Mouse (Mus musculus) testis, postnatal 14 days (tissue): Measurements from ENCODE around the gene H6pd.

ENCODE experiments used
- DNase-seq: peaks from one replicate; pipeline ENCODE4 v3.0.0; 2021; ENCODE audit warnings: low spot score

Gene H6pd

DNA sequence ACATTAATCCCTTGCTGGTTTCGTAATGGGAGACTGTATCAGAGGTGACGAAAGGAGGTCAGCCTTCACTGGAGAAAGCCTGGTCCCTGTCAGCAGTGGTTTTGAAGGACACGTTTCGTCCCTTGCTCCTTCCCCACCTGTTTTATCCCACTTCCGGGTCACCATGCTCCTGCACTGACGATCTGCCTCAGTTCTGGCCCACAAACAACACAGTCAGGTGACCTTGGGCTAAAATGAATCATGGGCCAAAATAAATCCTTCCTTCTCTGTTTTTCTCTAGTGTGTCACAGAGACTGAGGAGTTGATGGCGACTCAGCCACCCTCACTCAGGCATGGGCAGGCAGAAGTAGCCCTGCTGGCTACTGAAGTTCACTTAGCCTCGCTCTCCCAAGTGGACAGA is 33.5 kb downstream of the H6pd start:
- DNase-seq = no peak

DNA sequence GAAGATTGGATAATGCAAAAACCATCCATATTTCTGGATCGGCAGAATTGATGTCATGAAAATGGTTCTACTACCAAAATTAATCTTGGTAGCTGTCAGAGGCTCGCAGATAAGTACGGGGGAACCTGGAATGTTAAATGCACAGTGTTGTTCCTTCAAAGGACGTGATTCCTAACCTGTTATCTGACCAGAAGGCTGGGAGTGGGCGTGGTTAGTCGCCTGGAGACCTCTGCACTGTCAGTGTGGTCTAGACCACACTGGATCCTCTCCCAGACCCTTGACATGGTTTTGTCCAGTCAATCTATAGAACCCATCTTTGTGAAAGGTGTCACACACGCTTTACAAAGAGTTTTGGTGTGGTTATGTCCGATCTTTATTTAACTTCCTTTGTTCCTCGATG is 37.4 kb downstream of the H6pd start:
- no peak for DNase-seq

DNA sequence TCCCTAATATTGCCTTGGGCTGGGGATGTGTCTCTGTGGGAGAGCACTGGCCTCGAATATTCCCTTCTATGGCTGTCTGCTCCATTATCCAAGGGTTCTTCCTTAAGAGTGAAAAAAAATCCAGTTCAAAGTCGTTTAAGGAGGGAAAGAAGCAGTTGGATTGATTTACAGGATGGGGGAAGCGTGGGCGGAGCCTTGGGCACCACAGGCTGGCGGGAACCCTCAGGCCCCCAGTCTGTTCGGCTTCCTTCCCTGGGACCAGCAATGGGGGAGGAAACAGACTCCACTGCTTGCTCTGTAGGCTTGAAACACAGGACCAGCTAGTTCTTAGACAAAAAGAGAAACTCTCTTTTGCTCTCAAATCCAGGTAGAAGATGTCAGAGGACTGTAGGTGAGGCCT is 40.3 kb downstream of the H6pd start:
- no peak for DNase-seq

DNA sequence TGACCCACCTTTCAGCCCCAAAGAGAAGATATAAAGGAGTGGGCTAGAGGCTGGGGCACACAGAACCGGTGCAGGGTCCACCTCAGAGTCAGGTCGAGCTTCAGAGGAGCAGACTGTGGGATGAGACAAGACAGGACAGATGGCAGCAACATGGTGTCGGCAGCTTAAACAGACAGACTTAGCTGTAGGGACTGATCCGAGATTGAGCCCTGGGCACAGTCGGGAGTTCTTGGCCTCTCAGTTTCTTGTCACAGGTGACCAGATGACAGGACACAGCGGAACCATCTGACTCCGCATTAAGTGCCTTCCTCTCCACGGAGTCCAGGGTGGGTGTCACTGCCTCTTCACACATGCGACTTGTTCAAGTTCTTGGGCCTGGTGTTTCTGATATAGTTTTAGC is 41.9 kb downstream of the H6pd start:
- DNase-seq = no peak

GRCm38 (mm10) chr4:149966252-149966651 is 42.6 kb downstream of the H6pd start:
- DNase-seq = no peak

- no peak for DNase-seq
Measured at GRCm38 (mm10) chr4:149965672-149966071, 43.2 kb downstream of the H6pd start.

- DNase-seq = no peak
Measured at GRCm38 (mm10) chr4:149965242-149965641, 43.6 kb downstream of the H6pd start.

- no peak for DNase-seq
Measured at GRCm38 (mm10) chr4:149964770-149965169, 44.1 kb downstream of the H6pd start.

GRCm38 (mm10) chr4:149964285-149964684 is 44.5 kb downstream of the H6pd start:
- DNase-seq = no peak

DNA sequence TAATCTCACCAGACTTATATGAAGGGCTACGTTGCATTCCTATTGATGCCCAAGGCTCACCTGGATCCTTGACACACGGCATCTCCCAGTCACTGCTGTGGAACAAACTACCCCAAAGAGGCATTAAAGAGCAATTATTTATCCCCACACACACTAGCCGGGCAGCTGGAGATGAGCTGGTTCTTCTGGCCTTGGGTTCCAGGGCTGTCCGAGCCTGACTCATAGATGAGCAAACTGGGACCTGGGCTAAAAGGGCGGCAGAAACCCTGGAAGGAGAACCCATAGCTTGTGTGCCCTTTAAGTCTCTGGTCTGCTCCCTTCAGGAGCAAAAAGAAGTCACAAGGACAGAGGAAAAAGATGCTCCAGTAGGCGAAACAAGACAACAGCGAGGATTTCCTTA is 48.4 kb downstream of the H6pd start:
- no peak for DNase-seq

DNA sequence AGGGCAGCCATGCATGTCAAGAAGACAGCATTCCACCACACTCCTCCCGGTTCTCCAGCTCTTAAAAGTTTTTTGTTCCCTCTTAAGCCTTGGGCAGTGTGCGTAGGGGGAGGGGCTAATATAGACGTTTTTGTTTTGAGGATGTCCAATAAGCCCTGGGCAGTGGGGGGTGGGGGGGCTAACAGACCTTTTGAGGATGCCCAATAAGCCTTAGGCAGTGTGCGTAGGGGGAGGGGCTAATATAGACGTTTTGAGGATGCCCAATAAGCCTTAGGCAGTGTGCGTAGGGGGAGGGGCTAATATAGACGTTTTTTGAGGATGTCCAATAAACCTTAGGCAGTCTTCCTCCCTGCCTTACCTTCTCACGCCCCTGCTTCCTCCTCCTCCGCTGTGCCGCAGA is 49.0 kb downstream of the H6pd start:
- no peak for DNase-seq

GRCm38 (mm10) chr4:149958566-149958965 is 50.3 kb downstream of the H6pd start:
- peak; percentile 71 for DNase-seq

GRCm38 (mm10) chr4:149956048-149956447 is 52.8 kb downstream of the H6pd start:
- DNase-seq = no peak

DNA sequence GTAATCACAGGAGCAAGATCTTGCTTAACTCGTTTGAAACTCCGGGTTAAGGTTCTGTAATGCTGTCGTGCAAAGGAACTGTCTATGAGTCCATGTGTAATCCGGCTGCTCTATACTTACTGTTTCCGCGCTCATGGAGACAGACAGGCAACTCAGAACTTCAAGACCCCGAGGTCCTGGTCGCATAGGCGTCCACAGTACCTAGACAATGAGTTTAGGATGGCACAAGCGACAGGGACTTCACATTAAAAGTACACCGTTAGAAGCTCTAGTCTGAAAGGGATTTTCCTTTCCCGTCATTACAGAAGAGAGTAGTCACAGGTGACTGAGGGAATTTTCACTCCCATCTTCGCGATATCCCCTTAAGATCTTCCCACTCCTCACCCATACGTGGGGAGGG is 53.2 kb downstream of the H6pd start:
- no peak for DNase-seq

DNA sequence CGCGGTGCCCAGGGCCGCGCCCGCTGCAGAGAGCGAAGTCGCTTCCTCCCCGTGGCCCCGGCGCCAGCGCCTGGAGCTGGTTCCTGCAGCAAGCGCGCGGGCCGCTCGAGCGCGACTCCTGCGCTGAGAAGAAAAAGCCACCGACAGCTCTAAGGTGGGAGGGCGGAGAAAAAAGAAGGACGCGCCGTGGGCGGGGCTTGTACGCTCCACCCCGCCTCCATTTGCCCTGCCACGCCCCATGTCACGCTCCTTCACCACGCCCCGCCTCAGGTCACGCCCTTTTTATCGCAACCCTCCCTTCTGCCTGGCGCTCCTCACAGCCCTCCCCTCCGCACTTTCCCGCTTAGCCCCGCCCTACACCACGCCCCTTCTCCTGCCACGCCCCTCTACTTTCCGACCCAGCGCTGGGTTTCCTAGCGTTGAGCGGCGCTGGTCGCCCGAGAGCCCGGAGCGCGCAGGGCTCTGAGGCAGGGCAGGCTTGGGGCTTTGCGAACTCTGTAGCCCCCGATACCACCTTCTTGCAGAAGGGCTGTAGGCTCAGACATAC is 53.9 kb downstream of the H6pd start, which contains the start of gene Spsb1:
Gene Spsb1 (minus strand): TSS at position 151 of the 547 bp plus-strand sequence.
- peak; percentile 97 for DNase-seq

GRCm38 (mm10) chr4:149953621-149954481 is 55.0 kb downstream of the H6pd start:
- DNase-seq = no peak

- no peak for DNase-seq
Measured at GRCm38 (mm10) chr4:149952201-149952600, 56.6 kb downstream of the H6pd start.

GRCm38 (mm10) chr4:149951201-149951600 is 57.6 kb downstream of the H6pd start:
- no peak for DNase-seq

DNA sequence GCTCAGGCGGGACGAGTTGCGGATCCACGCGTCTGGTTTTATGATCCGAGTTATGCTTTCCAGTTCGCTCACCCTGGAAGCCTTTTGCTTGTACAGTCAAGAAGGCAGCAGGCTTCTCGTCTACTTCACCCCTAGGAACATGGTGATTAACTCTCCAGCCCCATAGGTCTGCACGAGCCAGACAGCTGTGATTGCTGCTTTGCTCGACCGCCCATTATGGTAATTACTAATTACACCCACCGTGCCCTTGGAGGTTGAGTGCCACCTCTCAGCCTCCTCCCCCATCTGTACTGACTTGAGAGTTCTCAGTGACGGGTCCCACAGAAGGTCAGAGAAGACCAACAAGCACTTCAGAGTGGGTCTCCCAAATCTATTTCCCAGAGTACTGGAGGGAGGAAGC is 59.1 kb downstream of the H6pd start:
- DNase-seq = no peak

DNA sequence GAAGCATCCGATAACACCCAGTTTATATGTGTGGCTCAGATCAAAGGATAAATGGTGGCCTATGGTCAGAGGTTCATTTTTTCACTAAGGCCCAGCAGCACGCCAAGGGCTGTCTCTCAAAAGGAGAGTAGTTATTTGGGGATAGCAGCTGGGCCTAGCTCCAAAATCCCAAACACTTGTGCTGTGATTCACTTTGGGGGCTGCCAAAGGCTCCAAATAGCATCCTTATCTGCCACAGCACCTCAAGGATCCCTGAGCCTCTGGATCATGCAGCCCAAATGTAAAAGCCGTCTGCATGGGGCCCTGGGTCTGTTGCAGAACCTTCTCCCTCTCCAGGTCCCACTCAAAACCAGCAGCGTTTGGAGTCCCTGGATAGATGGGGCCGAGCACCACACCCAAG is 60.7 kb downstream of the H6pd start:
- no peak for DNase-seq

DNA sequence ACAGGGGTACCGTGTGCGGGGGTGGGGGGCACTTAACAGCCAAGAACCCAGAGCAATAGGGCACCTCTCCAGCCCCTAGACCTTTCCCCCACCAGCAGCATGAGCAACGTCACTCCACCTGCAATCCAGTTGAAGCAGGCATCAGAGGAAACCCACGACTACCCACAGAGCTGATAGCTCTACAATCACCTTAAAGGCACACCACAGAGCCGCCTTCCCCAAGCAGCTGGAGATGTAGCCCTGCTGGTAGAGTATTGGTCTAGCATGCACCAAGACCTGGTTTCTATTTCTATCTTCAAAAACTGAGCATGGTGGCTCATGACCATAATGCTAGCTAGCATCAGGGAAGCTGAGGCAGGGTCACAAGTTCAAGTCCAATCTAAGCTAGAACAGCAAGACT is 61.4 kb downstream of the H6pd start:
- DNase-seq = no peak

- no peak for DNase-seq
Measured at GRCm38 (mm10) chr4:149945194-149945593, 63.6 kb downstream of the H6pd start.

GRCm38 (mm10) chr4:149944214-149944613 is 64.6 kb downstream of the H6pd start:
- DNase-seq = no peak
